Mouse (Mus musculus) testis, adult 2 months (tissue): ENCODE measurements around the gene Pde8b. TPM values are rescaled to one million over a fixed set of nuclear protein-coding genes. Genes with fewer than 3 reads are reported as not detected.

Experiments
- H3K27ac ChIP-seq: fragments of 200-500 bp; 2 replicates; pipeline ENCODE4 v1.5.1; 2012; ENCODE audit warnings: low read depth, low read length; ENCODE audit not compliant: control insufficient read depth, insufficient read depth
- H3K27me3 ChIP-seq: fragments of 200-500 bp; 2 replicates; pipeline ENCODE4 v1.6.1; 2012; ENCODE audit warnings: mild to moderate bottlenecking, low read length, moderate library complexity; ENCODE audit not compliant: control insufficient read depth, insufficient read depth
- H3K36me3 ChIP-seq: fragments of 200-500 bp; 2 replicates; pipeline ENCODE4 v1.6.1; 2012; ENCODE audit warnings: mild to moderate bottlenecking, low read length; ENCODE audit not compliant: control insufficient read depth, insufficient read depth
- H3K4me1 ChIP-seq: fragments of 200-500 bp; 2 replicates; pipeline ENCODE4 v1.6.1; 2012; ENCODE audit warnings: low read length; ENCODE audit not compliant: control insufficient read depth, insufficient read depth
- H3K4me3 ChIP-seq: fragments of 200-500 bp; 2 replicates; pipeline ENCODE4 v1.5.1; 2012; ENCODE audit warnings: low read depth, mild to moderate bottlenecking, low read length, moderate library complexity, mixed read lengths; ENCODE audit not compliant: control insufficient read depth
- CTCF ChIP-seq: fragments of 200-500 bp; IDR thresholded peaks from 2 replicates; pipeline ENCODE4 v1.5.1; 2012; ENCODE audit warnings: low read depth, mild to moderate bottlenecking, inconsistent platforms, low read length, moderate library complexity; ENCODE audit not compliant: control insufficient read depth, insufficient read depth, insufficient replicate concordance
- POLR2A ChIP-seq: fragments of 200-500 bp; IDR thresholded peaks from 2 replicates; pipeline ENCODE4 v1.6.1; 2012; ENCODE audit warnings: low read depth, mild to moderate bottlenecking, inconsistent platforms, low read length, moderate library complexity; ENCODE audit not compliant: control insufficient read depth
- polyA plus RNA-seq: library from polyadenylated mRNA; depleted of rRNA; stranded (reverse); fragments of >200 nt; gene quantifications from 2 replicates; pipeline ENCODE4 v1.2.3, GENCODE M21; 2012

The Pde8b gene
- polyA plus RNA-seq, 1 experiment: 4.2 TPM

DNA sequence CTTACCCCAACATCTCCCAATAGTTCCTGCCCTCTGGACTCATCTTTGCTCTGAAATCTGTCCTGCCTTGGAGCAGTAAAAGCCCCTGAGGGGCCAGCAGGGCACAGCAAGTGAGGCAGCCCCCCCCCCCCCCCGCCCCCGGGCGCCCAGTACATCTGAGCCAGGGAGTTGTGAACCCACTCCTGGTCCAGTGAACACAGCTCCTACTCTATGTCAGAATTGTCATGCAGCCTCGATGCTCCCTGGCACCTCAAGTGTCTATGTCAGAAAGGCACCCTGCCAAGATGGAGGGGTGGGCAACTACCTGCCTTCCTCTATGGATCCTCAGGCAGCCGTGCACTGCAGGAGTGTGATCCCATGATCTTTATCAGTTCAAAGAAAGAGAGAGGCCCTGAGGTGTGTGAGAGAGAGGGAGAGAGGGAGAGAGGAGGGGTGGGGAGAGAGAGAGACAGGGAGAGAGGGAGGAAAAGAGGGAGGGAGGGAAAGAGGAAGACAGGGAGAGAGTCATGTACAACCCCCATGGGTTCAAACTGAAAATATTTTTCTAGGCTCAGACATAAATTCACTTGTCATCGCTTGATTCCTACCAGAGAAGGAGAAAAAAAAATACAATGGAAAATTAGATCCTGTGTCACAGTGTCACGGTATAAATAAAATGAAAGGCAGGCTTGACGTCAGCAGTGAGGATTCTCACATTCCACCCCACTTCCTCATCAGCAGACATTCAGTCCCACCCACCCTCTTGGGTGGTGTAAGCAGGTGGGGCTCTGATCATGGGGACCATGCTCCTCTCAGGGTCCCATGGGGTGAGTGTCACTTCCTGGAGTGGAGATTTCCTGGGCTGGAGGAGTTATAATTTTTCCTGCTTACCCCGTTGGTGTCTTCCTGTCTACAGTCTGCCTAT is 11.0 kb upstream of the Pde8b start:
- Histone ChIP-seq H3K36me3 (no peaks in the 10 kb centered on the region), H3K4me1 (no peaks in the 10 kb centered on the region), H3K27ac (no peak overlapping the region), H3K27me3 (no peaks in the 10 kb centered on the region), H3K4me3 (no peak overlapping the region)
- TF ChIP-seq CTCF (no peak), POLR2A (no peak)

DNA sequence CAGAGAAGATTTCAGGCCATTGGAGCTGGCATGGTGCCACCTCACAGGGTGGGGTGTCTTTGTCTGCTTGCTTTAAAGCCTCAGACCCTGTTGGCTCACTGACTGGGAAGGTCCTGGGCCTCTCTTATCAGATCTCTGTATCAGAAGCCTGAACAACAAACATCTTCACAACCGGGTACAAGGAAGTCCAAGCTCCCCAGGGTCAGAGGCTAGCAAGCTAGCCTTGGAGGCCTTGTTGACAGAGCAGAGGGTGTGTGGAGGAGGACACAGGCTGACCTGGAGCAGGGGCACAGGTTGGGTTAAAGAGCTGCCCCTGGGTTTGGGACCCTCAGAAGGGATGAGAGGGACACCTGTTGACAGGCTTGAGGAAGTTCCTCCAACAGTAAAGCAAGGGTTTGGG is 10.3 kb upstream of the Pde8b start:
- no peak for TF ChIP-seq POLR2A
- no peak for TF ChIP-seq CTCF
- Histone ChIP-seq H3K27me3 (no peaks in the 10 kb centered on the region), H3K27ac (no peak overlapping the region), H3K36me3 (no peaks in the 10 kb centered on the region), H3K4me3 (no peak overlapping the region), H3K4me1 (no peaks in the 10 kb centered on the region)

DNA sequence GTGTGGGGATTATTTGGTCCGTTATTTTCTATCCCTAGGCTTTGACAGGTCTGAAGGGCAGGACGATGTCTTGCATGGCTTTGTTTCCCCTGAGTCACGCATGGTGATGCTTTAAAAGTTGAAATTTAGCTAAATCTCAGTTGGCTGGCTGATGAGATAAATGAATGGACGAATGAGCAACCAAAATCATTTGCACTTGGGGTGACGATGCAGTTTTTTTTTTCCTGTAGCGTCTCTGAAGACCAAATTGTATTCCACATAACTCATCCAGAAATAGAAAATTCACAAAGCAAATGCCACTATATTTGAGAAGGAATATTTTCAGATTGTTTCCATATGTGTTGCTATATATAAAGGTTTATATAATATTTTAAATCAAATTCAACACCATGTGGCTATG is 6.9 kb upstream of the Pde8b start:
- TF ChIP-seq POLR2A (no peak), CTCF (no peak)
- H3K27ac ChIP-seq: no peak overlapping the region
- H3K4me1 ChIP-seq: no peaks in the 10 kb centered on the region
- H3K4me3 ChIP-seq: no peak overlapping the region
- H3K36me3 ChIP-seq: no peaks in the 10 kb centered on the region
- no peaks in the 10 kb centered on the region for H3K27me3 ChIP-seq

DNA sequence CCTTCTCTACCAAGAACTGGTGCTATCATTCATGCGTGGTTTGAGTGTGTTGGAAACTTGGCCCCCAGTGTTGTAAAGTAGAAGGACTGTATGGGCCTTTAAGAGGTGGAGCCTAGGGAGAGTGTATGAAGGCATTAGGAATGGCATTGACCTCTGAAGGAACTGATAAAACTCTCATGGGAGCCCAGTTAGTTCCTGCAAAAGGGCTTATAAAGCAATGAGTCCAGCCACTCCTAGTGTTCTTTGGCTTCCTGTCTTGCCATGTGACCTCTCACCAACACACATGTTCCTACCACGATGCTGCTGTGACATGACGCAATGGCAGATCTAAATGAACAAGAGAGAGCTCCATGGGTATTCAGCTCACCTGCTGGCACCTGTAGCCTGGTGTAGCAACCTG is 4.9 kb upstream of the Pde8b start:
- Histone ChIP-seq H3K4me3 (no peak overlapping the region), H3K4me1 (no peaks in the 10 kb centered on the region), H3K27me3 (no peaks in the 10 kb centered on the region), H3K36me3 (no peaks in the 10 kb centered on the region), H3K27ac (no peak overlapping the region)
- no peak for TF ChIP-seq CTCF
- no peak for TF ChIP-seq POLR2A

DNA sequence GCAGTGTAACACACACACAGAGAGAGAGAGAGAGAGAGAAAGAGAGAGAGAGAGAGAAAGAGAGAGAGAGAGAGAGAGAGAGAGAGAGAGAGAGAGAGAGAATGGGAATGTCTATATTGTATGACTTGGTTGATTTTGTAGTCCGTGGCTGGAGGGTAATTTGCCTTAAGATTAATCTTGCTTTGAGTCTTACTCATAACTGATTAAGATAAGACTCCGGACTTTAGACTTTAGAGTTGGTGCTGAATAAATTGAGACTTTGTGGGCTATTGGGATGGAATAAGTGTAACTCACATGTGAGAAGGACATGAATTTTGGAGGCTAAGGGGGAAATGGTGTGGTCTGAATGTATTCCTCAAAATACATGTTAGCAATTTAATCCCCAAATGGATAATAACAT is 7.1 kb downstream of the Pde8b start:
- TF ChIP-seq POLR2A: no peak
- TF ChIP-seq CTCF: no peak
- H3K27ac ChIP-seq: no peak overlapping the region
- no peaks in the 10 kb centered on the region for H3K4me1 ChIP-seq
- no peak overlapping the region for H3K4me3 ChIP-seq
- H3K27me3 ChIP-seq: no peaks in the 10 kb centered on the region
- no peaks in the 10 kb centered on the region for H3K36me3 ChIP-seq

DNA sequence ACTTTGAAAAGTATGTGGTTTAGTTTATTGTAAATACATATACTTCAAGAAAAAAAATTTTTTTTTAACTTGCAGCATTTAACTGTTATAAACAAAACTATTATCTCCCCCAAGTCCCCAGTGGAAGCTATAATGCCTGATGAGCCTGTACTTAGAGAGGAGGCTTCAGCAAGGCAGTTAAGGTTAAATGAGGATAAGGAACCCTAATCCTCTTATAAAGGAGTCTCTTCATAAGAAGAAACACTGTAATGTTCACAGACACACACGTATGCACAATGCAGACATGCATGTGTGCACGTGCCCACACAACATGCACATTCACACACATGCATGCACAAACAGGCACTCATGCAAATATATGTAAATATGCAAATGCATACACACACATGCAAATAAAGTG is 12.6 kb downstream of the Pde8b start:
- Histone ChIP-seq H3K27me3 (no peaks in the 10 kb centered on the region), H3K36me3 (no peaks in the 10 kb centered on the region), H3K4me3 (no peak overlapping the region), H3K4me1 (no peaks in the 10 kb centered on the region), H3K27ac (no peak overlapping the region)
- no peak for TF ChIP-seq POLR2A
- TF ChIP-seq CTCF: no peak

DNA sequence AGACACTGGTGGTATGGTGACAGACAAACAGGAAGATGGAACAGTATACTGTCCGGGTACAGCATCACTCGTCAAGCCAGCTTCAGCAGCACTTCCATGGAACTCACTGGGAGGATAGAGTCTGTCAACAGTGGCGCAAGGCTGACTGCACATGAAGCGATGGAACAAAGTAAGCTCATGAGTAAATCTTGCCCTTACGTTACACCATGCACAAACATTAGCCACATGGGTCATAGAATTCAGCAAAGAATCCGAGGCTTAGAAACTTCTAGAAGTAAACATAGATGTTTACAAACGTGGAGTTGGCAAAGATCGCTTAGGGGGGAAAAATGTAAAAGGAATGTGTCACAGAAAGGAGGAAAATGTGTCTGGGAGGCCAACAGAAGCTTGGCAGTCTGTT is 14.9 kb downstream of the Pde8b start:
- Histone ChIP-seq H3K4me3 (no peak overlapping the region), H3K36me3 (no peaks in the 10 kb centered on the region), H3K4me1 (no peaks in the 10 kb centered on the region), H3K27me3 (no peaks in the 10 kb centered on the region), H3K27ac (no peak overlapping the region)
- TF ChIP-seq CTCF: no peak

DNA sequence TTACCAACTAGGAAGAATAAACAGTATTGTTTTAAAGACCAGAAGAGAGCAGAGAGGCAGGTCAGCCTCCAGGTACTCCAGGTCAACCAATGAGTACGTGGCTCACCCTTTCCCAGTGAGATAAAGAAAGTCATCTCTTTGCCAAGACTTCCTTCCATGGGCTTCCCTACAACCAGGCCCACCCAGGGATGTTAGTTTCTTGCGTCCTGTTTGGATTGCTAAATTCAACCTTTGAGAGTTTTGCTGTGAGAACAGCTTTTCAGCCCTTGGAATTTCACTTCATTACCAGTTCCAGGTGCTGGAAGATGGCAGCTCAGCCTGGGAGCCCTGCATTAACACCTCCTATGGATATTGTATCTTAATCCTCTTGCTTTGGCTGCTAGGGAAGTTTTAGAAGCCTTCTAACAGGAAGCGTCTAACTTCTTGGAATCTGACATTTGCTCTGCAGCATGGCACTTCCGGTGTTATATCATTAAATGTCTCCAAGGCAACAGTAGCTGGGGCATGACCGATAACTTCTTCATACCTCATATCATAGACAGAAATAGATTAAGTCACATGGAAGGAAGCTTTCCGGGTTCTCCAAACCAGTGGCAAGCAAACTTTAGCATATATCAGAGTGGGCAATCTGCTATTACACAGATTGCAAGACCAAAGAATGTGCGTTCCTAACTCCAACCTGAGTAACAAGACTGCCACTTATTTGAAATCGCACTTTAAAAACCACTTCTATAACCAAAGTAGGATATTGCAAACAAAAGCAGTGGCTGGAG is 18.6 kb downstream of the Pde8b start:
- no peak overlapping the region for H3K27ac ChIP-seq

More for the DNA sequence above, 18.6 kb downstream of the Pde8b start:
- Histone ChIP-seq H3K27me3 (no peaks in the 10 kb centered on the region), H3K4me1 (no peaks in the 10 kb centered on the region), H3K36me3 (no peaks in the 10 kb centered on the region), H3K4me3 (no peak overlapping the region)
- no peak for TF ChIP-seq POLR2A
- no peak for TF ChIP-seq CTCF
